Mouse (Mus musculus): ENCODE measurements around the gene Smu1. TPM values are rescaled to one million over a fixed set of nuclear protein-coding genes. Genes with fewer than 3 reads are reported as not detected.

Smu1 gene
- total and polyA plus RNA-seq, 3 experiments = 93.4 to 183 (median 118) TPM

DNA sequence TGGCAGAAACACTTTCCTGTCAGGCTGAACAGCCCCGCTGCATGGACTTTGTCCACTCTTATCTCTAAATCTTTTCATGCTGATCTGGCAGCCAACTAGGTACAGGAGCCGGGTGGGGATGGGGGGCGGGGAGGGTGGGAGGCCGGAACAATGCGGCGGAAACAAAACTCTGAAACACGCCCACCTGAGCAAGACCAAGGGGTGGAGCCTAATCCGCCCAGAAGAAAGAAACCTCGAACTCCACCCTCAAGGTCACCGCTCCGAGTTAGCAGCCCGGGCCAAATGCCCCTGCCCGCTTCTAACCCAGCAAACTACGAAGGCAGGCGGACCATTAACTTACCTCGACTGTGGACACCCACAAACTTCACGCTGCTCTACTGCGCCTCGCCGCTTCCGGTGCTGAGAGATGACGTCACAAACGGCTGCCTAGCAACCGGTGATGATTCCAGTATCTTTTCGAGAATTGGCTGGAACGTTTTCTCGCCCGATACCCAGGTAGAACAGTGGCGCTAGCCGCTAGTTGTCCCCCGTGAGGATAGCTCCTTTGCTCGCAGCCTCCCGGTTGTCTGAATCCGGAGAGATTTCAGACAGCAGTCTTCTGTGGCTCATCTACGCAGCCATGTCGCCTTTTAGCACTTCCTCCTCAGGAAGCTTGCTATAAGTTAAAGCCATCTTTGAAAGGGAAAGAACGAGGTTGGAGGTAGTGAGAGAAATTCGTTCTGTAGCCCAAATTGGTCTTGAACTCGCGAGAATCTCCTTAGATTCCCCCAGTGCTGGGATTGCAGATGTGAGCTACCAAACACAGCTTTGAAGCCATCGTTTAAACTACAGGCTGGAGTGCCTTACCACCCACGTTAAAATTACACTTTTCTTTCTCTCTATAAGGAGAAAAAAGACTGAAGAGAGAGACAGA is 54.7 kb downstream of the Smu1 start, which contains the start of gene Aptx (continued):
- no peak for TF ChIP-seq UBTF (IDR thresholded peaks at IDR 0.05; ENCODE audit: low read depth, low read length)
- no peak for TF ChIP-seq PAX5 (IDR thresholded peaks at IDR 0.05; ENCODE audit: low read length)
- peak; percentile 25 for TF ChIP-seq JUN (IDR thresholded peaks at IDR 0.05; ENCODE audit: insufficient read depth, low read depth, low read length)
- TF ChIP-seq ZNF384 (IDR thresholded peaks at IDR 0.05; ENCODE audit: low read depth, low read length) = no peak
- TF ChIP-seq TBP (conservative IDR thresholded peaks at IDR 0.05; ENCODE audit: low read depth, low read length) = peak; percentile 90
- peak; percentile 65 for TF ChIP-seq MXI1 (IDR thresholded peaks at IDR 0.05; ENCODE audit: low read depth, low read length)
- no peak for TF ChIP-seq MYC (IDR thresholded peaks at IDR 0.05; ENCODE audit: low read depth, low read length)
- TF ChIP-seq POLR2AphosphoS2 (IDR thresholded peaks at IDR 0.05; ENCODE audit: low read depth, low read length) = peak; percentile 94
- peak; percentile 94 for TF ChIP-seq ELF1 (IDR thresholded peaks at IDR 0.05; ENCODE audit: low read depth, low read length)
- TF ChIP-seq NELFE (IDR thresholded peaks at IDR 0.05; ENCODE audit: low read depth, low read length) = peak; percentile 93
- peak; percentile 95 for TF ChIP-seq POLR2A (IDR thresholded peaks at IDR 0.05; ENCODE audit: low read depth, low read length)
- TF ChIP-seq SIN3A (IDR thresholded peaks at IDR 0.05; ENCODE audit: low read length) = peak; percentile 90
- TF ChIP-seq BHLHE40 (IDR thresholded peaks at IDR 0.05; ENCODE audit: low read depth, low read length) = no peak
- no peak for TF ChIP-seq EP300 (IDR thresholded peaks at IDR 0.05; ENCODE audit: low read length)
- TF ChIP-seq MEF2A (IDR thresholded peaks at IDR 0.05; ENCODE audit: borderline replicate concordance, low read depth, low read length) = peak; percentile 75
- TF ChIP-seq CHD1 (IDR thresholded peaks at IDR 0.05; ENCODE audit: low read depth, low read length) = peak; percentile 45; the same call in 1 of the 2 replicates

DNA sequence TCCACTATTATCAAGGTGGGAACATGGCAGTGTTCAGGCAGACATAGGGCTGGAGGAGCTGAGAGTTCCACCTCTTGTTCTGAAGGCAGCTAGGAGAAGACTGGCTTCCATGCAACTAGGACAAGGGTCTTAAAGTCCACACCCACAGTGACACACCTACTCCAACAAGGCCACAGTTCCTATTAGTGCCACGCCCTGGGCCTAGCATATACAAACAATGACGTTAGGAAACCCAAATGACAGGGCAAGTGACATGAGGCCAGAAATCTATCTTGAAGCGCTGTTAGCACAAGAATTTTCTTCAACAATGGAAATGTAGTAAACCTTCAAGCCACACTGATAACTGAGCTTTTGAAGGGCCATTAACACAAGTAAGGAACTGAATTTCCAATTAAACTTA is 55.9 kb downstream of the Smu1 start:
- dilution Hi-C loops (cut with MboI; ENCODE audit: extremely low pct_ligation_motif_present, extremely low pct_unique_long_range_greater_than_20kb, low sequenced_read_pairs) = no loop called here
- peaks cover 6% of the 10 kb centered on the region for H3K79me2 ChIP-seq (replicated peaks; ENCODE audit: control insufficient read depth, extremely low read depth, insufficient read depth, poor library complexity, severe bottlenecking)
- H3K9me3 ChIP-seq (replicated peaks; ENCODE audit: low read length) = no peaks in the 10 kb centered on the region
- peak overlapping the region; percentile 99; the same call in 1 of the 2 replicates for H3K9ac ChIP-seq (ENCODE audit: insufficient read depth, low read depth)
- peaks cover 13 to 21% of the 10 kb centered on the region in 2 experiments for H3K4me1 ChIP-seq (ENCODE audit: control insufficient read depth in 1 of 2, insufficient read depth in 2 of 2)
- H3K36me3 ChIP-seq (replicated peaks in 1 of 2; ENCODE audit: control insufficient read depth in 1 of 2, insufficient read depth in 1 of 2, low read length in 1 of 2) = peaks cover 3 to 26% of the 10 kb centered on the region in 2 experiments
- no peak overlapping the region for H3K27ac ChIP-seq (ENCODE audit: insufficient read depth, low read depth)
- H3K27me3 ChIP-seq (replicated peaks) = no peaks in the 10 kb centered on the region
- DNase-seq (ENCODE audit: extremely low read depth) = no peak
- TF ChIP-seq CTCF (conservative IDR thresholded peaks at IDR 0.05 in 1 of 2, IDR thresholded peaks at IDR 0.05 in 1 of 2; ENCODE audit: low read depth in 2 of 2, low read length in 2 of 2) = no peak
- no peak for TF ChIP-seq GABPA (IDR thresholded peaks at IDR 0.05; ENCODE audit: insufficient replicate concordance, low read depth, low read length)
- TF ChIP-seq ETS1 (conservative IDR thresholded peaks at IDR 0.05; ENCODE audit: low read depth, low read length) = no peak
- no peak for TF ChIP-seq MYC (IDR thresholded peaks at IDR 0.05; ENCODE audit: low read depth, low read length)
- TF ChIP-seq IRF4 (IDR thresholded peaks at IDR 0.05; ENCODE audit: low read depth, low read length) = no peak
- no peak for TF ChIP-seq ZKSCAN1 (IDR thresholded peaks at IDR 0.05; ENCODE audit: borderline replicate concordance, low read depth, low read length)
- TF ChIP-seq MEF2A (IDR thresholded peaks at IDR 0.05; ENCODE audit: borderline replicate concordance, low read depth, low read length) = no peak
- no peak for TF ChIP-seq MAFK (IDR thresholded peaks at IDR 0.05; ENCODE audit: insufficient replicate concordance, low read length)
- no peak for TF ChIP-seq USF1 (IDR thresholded peaks at IDR 0.05; ENCODE audit: low read depth, low read length)
- TF ChIP-seq KAT2A (IDR thresholded peaks at IDR 0.05; ENCODE audit: insufficient replicate concordance, low read length) = no peak
- no peak for TF ChIP-seq RCOR1 (conservative IDR thresholded peaks at IDR 0.05; ENCODE audit: low read depth, low read length)
- no peak for TF ChIP-seq BHLHE40 (IDR thresholded peaks at IDR 0.05; ENCODE audit: low read depth, low read length)
- no peak for TF ChIP-seq TBP (conservative IDR thresholded peaks at IDR 0.05; ENCODE audit: low read depth, low read length)
- no peak for TF ChIP-seq USF2 (conservative IDR thresholded peaks at IDR 0.05; ENCODE audit: low read depth, low read length)
- TF ChIP-seq POLR2A (IDR thresholded peaks at IDR 0.05; ENCODE audit: low read depth, low read length) = no peak
- TF ChIP-seq ZNF384 (IDR thresholded peaks at IDR 0.05; ENCODE audit: low read depth, low read length) = no peak
- TF ChIP-seq SMC3 (IDR thresholded peaks at IDR 0.05; ENCODE audit: low read depth, low read length) = no peak
- in situ Hi-C loops (cut with MboI; ENCODE audit: low pct_ligation_motif_present, low pct_unique_long_range_greater_than_20kb, low sequenced_read_pairs) = no loop called here
- peak overlapping the region; percentile 80 for H3K4me2 ChIP-seq (ENCODE audit: insufficient read depth, low read depth, poor library complexity, severe bottlenecking)
- peak overlapping the region; percentile 72 to 95 (median 73) for H3K4me3 ChIP-seq (replicated peaks in 1 of 3; ENCODE audit: low read depth in 2 of 3, low read length in 2 of 3, poor library complexity in 1 of 3)
